Mouse (Mus musculus) ES-E14 (cell line): ENCODE results near the gene Bcas2.

ENCODE experiments used
- CHD2 ChIP-seq: IDR thresholded peaks from 2 replicates; pipeline ENCODE4 v1.6.1; 2014; ENCODE audit warnings: mild to moderate bottlenecking, low read depth, low read length, inconsistent platforms
- HCFC1 ChIP-seq: IDR thresholded peaks from 2 replicates; pipeline ENCODE4 v1.6.1; 2012; ENCODE audit warnings: low read length, inconsistent platforms, borderline replicate concordance; ENCODE audit not compliant: insufficient read depth

GRCm38 (mm10) chr3:103223752-103224151, 52.3 kb downstream of the Bcas2 start:
- TF ChIP-seq CHD2, result no peak
- no peak for TF ChIP-seq HCFC1
